ENCODE assay signal across 21 mouse cellular contexts in the genomic region with DNA sequence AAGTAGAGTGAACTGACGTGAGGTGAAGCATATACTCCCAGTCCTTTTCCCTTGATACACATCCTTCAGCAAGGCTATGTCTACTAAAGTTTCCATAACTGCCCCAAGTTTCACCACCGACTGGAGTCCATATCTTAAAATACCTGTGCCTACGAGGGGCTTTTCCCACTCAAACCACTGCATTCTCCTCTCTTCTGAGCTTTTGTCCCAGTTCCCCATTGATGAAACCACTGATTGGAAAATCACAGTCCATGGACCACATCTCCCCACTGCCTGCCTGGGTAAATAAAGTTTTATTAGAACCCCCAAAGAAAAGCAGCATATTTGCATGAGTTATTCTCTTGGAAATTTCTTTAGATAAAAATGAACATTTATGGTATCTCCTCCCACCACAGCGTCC. TPM values are rescaled to one million over a fixed set of nuclear protein-coding genes. Genes with fewer than 3 reads are reported as not detected.
DNase-seq lines count a peak whose midpoint lies in the region; ATAC-seq and TF ChIP-seq lines count a peak whose summit lies in the region.
"Had no signal": no experiment of that assay in that cellular context is flagged by ENCODE, and none has a peak within 500 bp of the region (broad histone marks: within the 10 kb centered on the region; RNA-seq: fewer than 3 reads in every experiment).

No protein-coding gene starts in this region.

- no peak for TF ChIP-seq POLR2A in CH12.LX (IDR thresholded peaks at IDR 0.05; ENCODE audit: low read depth, low read length)
- TF ChIP-seq POLR2A in embryonic fibroblast, embryonic 13.5 days (IDR thresholded peaks at IDR 0.05; ENCODE audit: low read depth, low read length): no peak

- H3K36me3 ChIP-seq in heart, embryonic 11.5 days (ENCODE audit: control insufficient read depth, insufficient read depth, low read length): peaks cover 8% of the 10 kb centered on the region
- H3K36me3 ChIP-seq in CH12.LX (replicated peaks in 1 of 2; ENCODE audit: control insufficient read depth in 1 of 2, insufficient read depth in 1 of 2, low read length in 1 of 2): peaks cover 25 to 56% of the 10 kb centered on the region in 2 experiments

- intact Hi-C loops in left cerebral cortex, adult 2 months (cut with DNase I): no loop called here

- no peak overlapping the region for H3K27ac ChIP-seq in heart, embryonic 11.5 days (ENCODE audit: low read depth, low read length)
- no peak overlapping the region for H3K27ac ChIP-seq in CH12.LX (ENCODE audit: insufficient read depth, low read depth)
- peak overlapping the region; percentile 51 for H3K27ac ChIP-seq in embryonic fibroblast, embryonic 13.5 days (ENCODE audit: insufficient read depth, low read length)
- no peak overlapping the region for H3K27ac ChIP-seq in left cerebral cortex, adult 2 months

- dilution Hi-C loops in CH12.LX (cut with MboI; ENCODE audit: extremely low pct_ligation_motif_present, extremely low pct_unique_long_range_greater_than_20kb, low sequenced_read_pairs): no loop called here

- peaks cover 11% of the 10 kb centered on the region for H3K4me1 ChIP-seq in heart, embryonic 11.5 days (ENCODE audit: control insufficient read depth, insufficient read depth, low read length)
- peaks cover 13 to 54% of the 10 kb centered on the region in 2 experiments; a peak in 3 of 4 replicates for H3K4me1 ChIP-seq in CH12.LX (ENCODE audit: control insufficient read depth in 1 of 2, insufficient read depth in 2 of 2)
- peaks cover 29% of the 10 kb centered on the region for H3K4me1 ChIP-seq in embryonic fibroblast, embryonic 13.5 days (ENCODE audit: control insufficient read depth, insufficient read depth, low read length)

- no peak overlapping the region for H3K4me2 ChIP-seq in heart, embryonic 11.5 days
- H3K4me2 ChIP-seq in CH12.LX (ENCODE audit: insufficient read depth, low read depth, poor library complexity, severe bottlenecking): no peak overlapping the region

- no peak overlapping the region for H3K9ac ChIP-seq in heart, embryonic 11.5 days (ENCODE audit: low read depth, low read length)
- no peak overlapping the region for H3K9ac ChIP-seq in CH12.LX (ENCODE audit: insufficient read depth, low read depth)

- peak; percentile 57; the same call in 1 of the 2 replicates for TF ChIP-seq EP300 in CH12.LX (IDR thresholded peaks at IDR 0.05; ENCODE audit: low read length)

- no peak for TF ChIP-seq CTCF in CH12.LX (conservative IDR thresholded peaks at IDR 0.05 in 1 of 2, IDR thresholded peaks at IDR 0.05 in 1 of 2; ENCODE audit: low read depth in 2 of 2, low read length in 2 of 2)
- TF ChIP-seq CTCF in embryonic fibroblast, embryonic 13.5 days (IDR thresholded peaks at IDR 0.05; ENCODE audit: borderline replicate concordance, insufficient read depth, low read length): no peak
- TF ChIP-seq CTCF in left cerebral cortex, adult 2 months (IDR thresholded peaks at IDR 0.05): no peak

- WGBS in heart, embryonic 11.5 days (ENCODE audit: insufficient replicate concordance): 86% methylated on average over 4 of the region's 4 CpGs

- TF ChIP-seq RAD21 in CH12.LX (IDR thresholded peaks at IDR 0.05; ENCODE audit: low read depth, low read length): no peak

- no peaks in the 10 kb centered on the region for H3K27me3 ChIP-seq in heart, embryonic 11.5 days (ENCODE audit: control insufficient read depth, insufficient read depth, low read length)
- no peaks in the 10 kb centered on the region for H3K27me3 ChIP-seq in CH12.LX (replicated peaks)
- H3K27me3 ChIP-seq: Patski had no signal

- in situ Hi-C loops in CH12.LX (cut with MboI; ENCODE audit: low pct_ligation_motif_present, low pct_unique_long_range_greater_than_20kb, low sequenced_read_pairs): no loop called here

- peaks cover 39% of the 10 kb centered on the region for H3K79me2 ChIP-seq in CH12.LX (replicated peaks; ENCODE audit: control insufficient read depth, extremely low read depth, insufficient read depth, poor library complexity, severe bottlenecking)

- peak; percentile 43 for DNase-seq in heart, adult 11 months
- no peak for DNase-seq in CH12.LX (ENCODE audit: extremely low read depth)
- no peak for DNase-seq in urinary bladder, postnatal 25 days (ENCODE audit: low spot score)
- DNase-seq in left cerebral cortex, adult 2 months (ENCODE audit: extremely low spot score in 1 of 2, low spot score in 2 of 2): no peak
- DNase-seq: adrenal gland, adult 2 months; adrenal gland, adult 8-10 months; adrenal gland, postnatal 10 days; adrenal gland, postnatal 14 days; adrenal gland, postnatal 25 days; adrenal gland, postnatal 36 days; B cell, adult 2 months; cerebellum, adult 11 months; cerebellum, adult 11-12 months; cerebellum, adult 18-20 months; cerebellum, adult 2 months had no signal

- no peaks in the 10 kb centered on the region for H3K9me3 ChIP-seq in heart, embryonic 11.5 days (replicated peaks; ENCODE audit: control insufficient read depth, low read length)
- no peaks in the 10 kb centered on the region for H3K9me3 ChIP-seq in CH12.LX (replicated peaks; ENCODE audit: low read length)
- H3K9me3 ChIP-seq: G1E had no signal

- no peak overlapping the region for H3K4me3 ChIP-seq in heart, embryonic 11.5 days (ENCODE audit: low read depth, low read length)
- no peak overlapping the region for H3K4me3 ChIP-seq in CH12.LX (replicated peaks in 1 of 3; ENCODE audit: low read depth in 2 of 3, low read length in 2 of 3, poor library complexity in 1 of 3)
- H3K4me3 ChIP-seq in embryonic fibroblast, embryonic 13.5 days (ENCODE audit: insufficient read depth, low read length): no peak overlapping the region
- H3K4me3 ChIP-seq in left cerebral cortex, adult 2 months: no peak overlapping the region

- ATAC-seq in heart, embryonic 11.5 days (replicated peaks; ENCODE audit: insufficient number of reproducible peaks, low FRiP score, low TSS enrichment): no peak
- ATAC-seq: activated CD4-positive, CD25-positive, alpha-beta regulatory T cell, adult 4 months; CD4-positive, CD25-positive, alpha-beta regulatory T cell, adult 4 months; Patski had no signal

TF ChIP-seq in CH12.LX, 34 proteins besides CTCF, POLR2A, EP300 and RAD21:
- TF ChIP-seq KAT2A (IDR thresholded peaks at IDR 0.05; ENCODE audit: insufficient replicate concordance, low read length) (no peak), PAX5 (IDR thresholded peaks at IDR 0.05; ENCODE audit: low read length) (no peak), MAX (IDR thresholded peaks at IDR 0.05; ENCODE audit: low read length) (no peak), HCFC1 (IDR thresholded peaks at IDR 0.05; ENCODE audit: low read depth, low read length) (no peak), RCOR1 (conservative IDR thresholded peaks at IDR 0.05; ENCODE audit: low read depth, low read length) (no peak), IRF4 (IDR thresholded peaks at IDR 0.05; ENCODE audit: low read depth, low read length) (peak; percentile 53), MEF2A (IDR thresholded peaks at IDR 0.05; ENCODE audit: borderline replicate concordance, low read depth, low read length) (0 out of 2 replicates have a peak, but pooled peaks have one; percentile 42), UBTF (IDR thresholded peaks at IDR 0.05; ENCODE audit: low read depth, low read length) (no peak), ZNF384 (IDR thresholded peaks at IDR 0.05; ENCODE audit: low read depth, low read length) (no peak)
TF ChIP-seq in CH12.LX: peak in this region for 2.

RNA-seq across cellular contexts. Expression of a gene that starts 8.7 kb away (rescaled TPM):
- polyA plus RNA-seq in heart, embryonic 11.5 days (2014; fragmentation: Nextera tagmentation; extraction: Ambion mirVana): 75.9 and 87.7 TPM in 2 replicates
- total RNA-seq in CH12.LX (2012; rRNA removed) (25.0 and 25.5 TPM in 2 replicates), CH12.LX (2014; rRNA removed) (16.2 and 16.7 TPM in 2 replicates)
- 19.7 and 28.2 TPM in 2 replicates for polyA plus RNA-seq in CH12.LX (2012; ENCODE audit: insufficient read length, low read depth)
- 219 and 315 TPM in 2 replicates for polyA plus RNA-seq in embryonic fibroblast, embryonic 13.5 days (2011; ENCODE audit: insufficient read length, low read depth, missing spikeins)
- 100 to 1,000 TPM; 135 to 149 TPM for total RNA-seq in left cerebral cortex, adult 2 months (2021)
